Mouse (Mus musculus): Measurements from ENCODE around the gene Spns1. TPM values are rescaled to one million over a fixed set of nuclear protein-coding genes. Genes with fewer than 3 reads are reported as not detected.
"Not testable (repeated sequence)": the region's sequence is repeated elsewhere in the genome, so short reads cannot be mapped to it uniquely, and the experiment has no call there.

Spns1 gene
- polyA plus RNA-seq, 1 experiment from 2014 or later: 54.6 TPM

- Histone ChIP-seq H3K4me2 (replicated peaks; ENCODE audit: low read depth, low read length) (no peak overlapping the region), H3K4me3 (ENCODE audit: low read length) (no peak overlapping the region), H3K27me3 (ENCODE audit: control insufficient read depth, insufficient read depth, low read length) (no peaks in the 10 kb centered on the region), H3K9ac (ENCODE audit: low read depth, low read length) (no peak overlapping the region), H3K4me1 (ENCODE audit: control insufficient read depth, insufficient read depth, low read length) (0 out of 2 replicates have a peak, but pooled peaks cover 4% of the 10 kb centered on the region), H3K27ac (ENCODE audit: low read depth, low read length) (no peak overlapping the region), H3K9me3 (ENCODE audit: control insufficient read depth, low read length) (no peaks in the 10 kb centered on the region), H3K36me3 (ENCODE audit: control insufficient read depth, insufficient read depth, low read length) (no peaks in the 10 kb centered on the region)
- WGBS: 86% methylated on average over 1 of the region's 1 CpGs
- no peak for ATAC-seq (ENCODE audit: low FRiP score, low TSS enrichment)
These were observed 41.7 kb downstream of the Spns1 start for GRCm38 (mm10) chr7:126335556-126335955.

- H3K36me3 ChIP-seq (ENCODE audit: control insufficient read depth, insufficient read depth, low read length): no peaks in the 10 kb centered on the region
- H3K4me2 ChIP-seq (replicated peaks; ENCODE audit: low read depth, low read length): no peak overlapping the region
- ATAC-seq (ENCODE audit: low FRiP score, low TSS enrichment): no peak
- no peaks in the 10 kb centered on the region for H3K9me3 ChIP-seq (ENCODE audit: control insufficient read depth, low read length)
- WGBS: 81% methylated on average over 3 of the region's 3 CpGs
- no peaks in the 10 kb centered on the region for H3K27me3 ChIP-seq (ENCODE audit: control insufficient read depth, insufficient read depth, low read length)
- no peak overlapping the region for H3K27ac ChIP-seq (ENCODE audit: low read depth, low read length)
- H3K9ac ChIP-seq (ENCODE audit: low read depth, low read length): no peak overlapping the region
- H3K4me1 ChIP-seq (ENCODE audit: control insufficient read depth, insufficient read depth, low read length): no peaks in the 10 kb centered on the region
- no peak overlapping the region for H3K4me3 ChIP-seq (ENCODE audit: low read length)
These were observed 44.6 kb downstream of the Spns1 start for GRCm38 (mm10) chr7:126332691-126333090.

GRCm38 (mm10) chr7:126330693-126331092 is 46.6 kb downstream of the Spns1 start:
- H3K4me3 ChIP-seq (ENCODE audit: low read length): no peak overlapping the region
- H3K9me3 ChIP-seq (ENCODE audit: control insufficient read depth, low read length): no peaks in the 10 kb centered on the region
- ATAC-seq (ENCODE audit: low FRiP score, low TSS enrichment): no peak
- no peak overlapping the region for H3K9ac ChIP-seq (ENCODE audit: low read depth, low read length)
- H3K4me2 ChIP-seq (replicated peaks; ENCODE audit: low read depth, low read length): no peak overlapping the region
- H3K27ac ChIP-seq (ENCODE audit: low read depth, low read length): no peak overlapping the region
- H3K36me3 ChIP-seq (ENCODE audit: control insufficient read depth, insufficient read depth, low read length): no peaks in the 10 kb centered on the region
- WGBS: 50% methylated on average over 2 of the region's 2 CpGs
- H3K4me1 ChIP-seq (ENCODE audit: control insufficient read depth, insufficient read depth, low read length): no peaks in the 10 kb centered on the region
- H3K27me3 ChIP-seq (ENCODE audit: control insufficient read depth, insufficient read depth, low read length): no peaks in the 10 kb centered on the region

GRCm38 (mm10) chr7:126329907-126330645 is 47.2 kb downstream of the Spns1 start:
- no peak overlapping the region for H3K4me2 ChIP-seq (replicated peaks; ENCODE audit: low read depth, low read length)
- no peaks in the 10 kb centered on the region for H3K27me3 ChIP-seq (ENCODE audit: control insufficient read depth, insufficient read depth, low read length)
- no peaks in the 10 kb centered on the region for H3K4me1 ChIP-seq (ENCODE audit: control insufficient read depth, insufficient read depth, low read length)
- no peak overlapping the region for H3K27ac ChIP-seq (ENCODE audit: low read depth, low read length)
- no peak for ATAC-seq (ENCODE audit: low FRiP score, low TSS enrichment)
- H3K36me3 ChIP-seq (ENCODE audit: control insufficient read depth, insufficient read depth, low read length): no peaks in the 10 kb centered on the region
- H3K9ac ChIP-seq (ENCODE audit: low read depth, low read length): no peak overlapping the region
- no peaks in the 10 kb centered on the region for H3K9me3 ChIP-seq (ENCODE audit: control insufficient read depth, low read length)
- H3K4me3 ChIP-seq (ENCODE audit: low read length): no peak overlapping the region
- WGBS: 87% methylated on average over 9 of the region's 9 CpGs

- H3K9ac ChIP-seq (ENCODE audit: low read depth, low read length): not testable (repeated sequence)
- WGBS: 97% methylated on average over 4 of the region's 6 CpGs
These were observed 48.4 kb downstream of the Spns1 start for GRCm38 (mm10) chr7:126328848-126329247.

GRCm38 (mm10) chr7:126325576-126326273 is 51.5 kb downstream of the Spns1 start:
- not testable (repeated sequence) for H3K4me1 ChIP-seq (ENCODE audit: control insufficient read depth, insufficient read depth, low read length); H3K9ac ChIP-seq (ENCODE audit: low read depth, low read length); H3K27me3 ChIP-seq (ENCODE audit: control insufficient read depth, insufficient read depth, low read length); ATAC-seq (ENCODE audit: low FRiP score, low TSS enrichment); H3K9me3 ChIP-seq (ENCODE audit: control insufficient read depth, low read length); H3K4me3 ChIP-seq (ENCODE audit: low read length); H3K27ac ChIP-seq (ENCODE audit: low read depth, low read length); H3K4me2 ChIP-seq (replicated peaks; ENCODE audit: low read depth, low read length); H3K36me3 ChIP-seq (ENCODE audit: control insufficient read depth, insufficient read depth, low read length)
- WGBS: 29% methylated on average over 9 of the region's 9 CpGs

More at GRCm38 (mm10) chr7:126328848-126329247, 48.4 kb downstream of the Spns1 start:
- H3K27me3 ChIP-seq (ENCODE audit: control insufficient read depth, insufficient read depth, low read length); H3K36me3 ChIP-seq (ENCODE audit: control insufficient read depth, insufficient read depth, low read length); H3K4me1 ChIP-seq (ENCODE audit: control insufficient read depth, insufficient read depth, low read length); H3K4me2 ChIP-seq (replicated peaks; ENCODE audit: low read depth, low read length); H3K4me3 ChIP-seq (ENCODE audit: low read length); ATAC-seq (ENCODE audit: low FRiP score, low TSS enrichment); H3K9me3 ChIP-seq (ENCODE audit: control insufficient read depth, low read length); H3K27ac ChIP-seq (ENCODE audit: low read depth, low read length): not testable (repeated sequence)

- peaks cover 3% of the 10 kb centered on the region; the same call in 1 of the 2 replicates for H3K27me3 ChIP-seq (ENCODE audit: control insufficient read depth, insufficient read depth, low read length)
- no peaks in the 10 kb centered on the region for H3K4me1 ChIP-seq (ENCODE audit: control insufficient read depth, insufficient read depth, low read length)
- no peak overlapping the region for H3K9ac ChIP-seq (ENCODE audit: low read depth, low read length)
- H3K4me2 ChIP-seq (replicated peaks; ENCODE audit: low read depth, low read length): no peak overlapping the region
- no peaks in the 10 kb centered on the region for H3K36me3 ChIP-seq (ENCODE audit: control insufficient read depth, insufficient read depth, low read length)
- no peak overlapping the region for H3K27ac ChIP-seq (ENCODE audit: low read depth, low read length)
- no peak for ATAC-seq (ENCODE audit: low FRiP score, low TSS enrichment)
- WGBS: 29% methylated on average over 3 of the region's 3 CpGs
- no peaks in the 10 kb centered on the region for H3K9me3 ChIP-seq (ENCODE audit: control insufficient read depth, low read length)
- no peak overlapping the region for H3K4me3 ChIP-seq (ENCODE audit: low read length)
These were observed 52.5 kb downstream of the Spns1 start for GRCm38 (mm10) chr7:126324791-126325190.

GRCm38 (mm10) chr7:126323729-126324128 is 53.5 kb downstream of the Spns1 start:
- no peak; the same call in 1 of the 2 replicates for ATAC-seq (ENCODE audit: low FRiP score, low TSS enrichment)
- H3K27me3 ChIP-seq (ENCODE audit: control insufficient read depth, insufficient read depth, low read length): peaks cover 3% of the 10 kb centered on the region; the same call in 1 of the 2 replicates
- no peaks in the 10 kb centered on the region for H3K4me1 ChIP-seq (ENCODE audit: control insufficient read depth, insufficient read depth, low read length)
- no peak overlapping the region for H3K9ac ChIP-seq (ENCODE audit: low read depth, low read length)
- H3K9me3 ChIP-seq (ENCODE audit: control insufficient read depth, low read length): no peaks in the 10 kb centered on the region
- 6% methylated on average over 11 of the region's 11 CpGs for WGBS
- no peaks in the 10 kb centered on the region for H3K36me3 ChIP-seq (ENCODE audit: control insufficient read depth, insufficient read depth, low read length)
- no peak overlapping the region for H3K4me2 ChIP-seq (replicated peaks; ENCODE audit: low read depth, low read length)
- no peak overlapping the region for H3K4me3 ChIP-seq (ENCODE audit: low read length)
- H3K27ac ChIP-seq (ENCODE audit: low read depth, low read length): no peak overlapping the region

All from kidney, embryonic 14.5 days (tissue).